Mouse (Mus musculus) embryonic fibroblast, embryonic 13.5 days (primary cell): ENCODE measurements around the gene Ss18l2.

ENCODE experiments used
- CTCF ChIP-seq: IDR thresholded peaks from 2 replicates; pipeline ENCODE4 v1.5.1; 2011; ENCODE audit warnings: mild to moderate bottlenecking, control low read depth, low read length, moderate library complexity, borderline replicate concordance; ENCODE audit not compliant: insufficient read depth
- POLR2A ChIP-seq: IDR thresholded peaks from 2 replicates; pipeline ENCODE4 v1.6.1; 2011; ENCODE audit warnings: low read depth, mild to moderate bottlenecking, control low read depth, low read length, moderate library complexity

- no peak for TF ChIP-seq POLR2A
- no peak for TF ChIP-seq CTCF
Observed at GRCm38 (mm10) chr9:121677476-121677875, 32.7 kb upstream of the Ss18l2 start.
